ENCODE assay signal across 16 mouse cellular contexts in genomic region chr1:43768385-43768990, GRCm38 (mm10). TPM values are rescaled to one million over a fixed set of nuclear protein-coding genes. Genes with fewer than 3 reads are reported as not detected.
DNase-seq lines count a peak whose midpoint lies in the region; ATAC-seq lines count a peak whose summit lies in the region.
"Had no signal": no experiment of that assay in that cellular context is flagged by ENCODE, and none has a peak within 500 bp of the region (broad histone marks: within the 10 kb centered on the region; RNA-seq: fewer than 3 reads in every experiment).

No protein-coding gene starts in this region.

- ATAC-seq in inflammation-experienced regulatory T-cells, adult 6 months: peak; percentile 81
- ATAC-seq: forebrain, embryonic 15.5 days; hindbrain, postnatal 0 days; lung, postnatal 0 days had no signal

- DNase-seq in 3T3-L1 (ENCODE audit: low read depth, low spot score): peak; percentile 76
- DNase-seq in CD8-positive naive resting alpha-beta T cell, adult 2 months (ENCODE audit: low read depth in 2 of 2, low spot score in 2 of 2): peak; percentile 53 to 59
- peak; percentile 36 to 49 for DNase-seq in thymus, postnatal 10 days (ENCODE audit: low spot score in 2 of 2)
- no peak for DNase-seq in cerebellum, postnatal 4 days (ENCODE audit: low spot score in 2 of 2)
- no peak for DNase-seq in spleen, adult 18-20 months
- no peak for DNase-seq in cerebellum, postnatal 14 days
- DNase-seq: adrenal gland, postnatal 10 days; cerebellum, adult 8-10 months; gastrocnemius, adult 2 months; kidney, adult 9 months; left cerebral cortex, postnatal 4 days had no signal

RNA-seq across cellular contexts. Expression of gene 1500015O10Rik, which starts 38.1 kb away (rescaled TPM):
- under 1 TPM in 1 of 3 experiments, not detected in 2; 0.38 TPM for polyA plus RNA-seq in inflammation-experienced regulatory T-cells, adult 6 months (2017; shearing (Covaris generic))
- polyA plus RNA-seq: erythroblast, embryonic 14.5 days had no signal

RNA-seq across cellular contexts. Expression of gene Uxs1, which starts 59.1 kb away (rescaled TPM):
- polyA plus RNA-seq in inflammation-experienced regulatory T-cells, adult 6 months (2017; shearing (Covaris generic)): 10 to 100 TPM; 11.7 to 20.0 (median 15.8) TPM

Comparison
In these comparisons a context has a peak if more than half of its experiments do, and no peak if none do; other contexts are left out.
1. DNase-seq: peak in 3T3-L1 (single experiment), CD8-positive naive resting alpha-beta T cell, adult 2 months (2 of 2) and thymus, postnatal 10 days (2 of 2); none in cerebellum, postnatal 4 days (0 of 2), spleen, adult 18-20 months (0 of 2) and cerebellum, postnatal 14 days (0 of 2).